Mouse (Mus musculus): ENCODE data around the gene Cmtm7.
"Not testable (repeated sequence)": the region's sequence is repeated elsewhere in the genome, so short reads cannot be mapped to it uniquely, and the experiment has no call there.

Gene Cmtm7

DNA sequence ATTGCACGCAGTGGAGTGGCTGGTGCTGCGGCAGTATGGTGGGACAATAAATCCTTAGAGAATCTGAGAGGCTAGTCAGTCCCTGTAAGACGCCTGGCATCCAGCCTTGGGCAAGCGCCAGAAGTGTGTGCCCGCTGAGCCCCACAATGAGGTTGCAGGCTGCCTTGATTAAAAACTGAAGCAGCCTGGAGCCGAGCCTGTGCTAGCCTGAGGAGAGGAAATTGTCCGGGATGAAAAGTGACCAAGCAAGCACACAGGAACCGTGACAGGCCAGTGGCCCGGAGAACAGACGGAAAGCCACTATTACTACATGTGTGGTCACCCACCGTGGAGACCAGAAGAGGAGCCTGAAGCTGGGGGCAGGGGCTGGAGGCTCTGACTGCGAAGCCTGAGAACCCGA lies 14.6 kb downstream of the Cmtm7 start:
- no peak for DNase-seq (ENCODE audit: low read depth, low spot score)

DNA sequence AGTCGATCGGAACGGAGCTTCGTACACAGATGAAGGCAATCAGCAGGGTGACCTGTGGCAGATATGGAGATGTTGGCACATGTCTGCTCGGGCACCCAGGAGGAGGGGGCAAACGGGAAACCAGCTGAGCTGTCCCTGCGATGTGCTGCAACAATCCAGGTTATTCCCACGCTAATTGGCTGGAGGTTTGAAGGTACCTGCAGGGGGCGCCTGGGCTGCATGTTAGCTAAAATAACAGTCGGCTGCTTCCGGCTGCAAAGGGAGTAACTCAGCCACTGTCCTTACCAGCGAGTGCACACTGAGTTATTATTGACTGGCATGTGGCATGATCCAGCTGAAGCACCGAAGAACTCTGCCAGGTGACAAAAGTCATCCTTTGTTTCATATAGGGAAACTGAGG lies 18.3 kb downstream of the Cmtm7 start:
- no peak for DNase-seq (ENCODE audit: low read depth, low spot score)

DNA sequence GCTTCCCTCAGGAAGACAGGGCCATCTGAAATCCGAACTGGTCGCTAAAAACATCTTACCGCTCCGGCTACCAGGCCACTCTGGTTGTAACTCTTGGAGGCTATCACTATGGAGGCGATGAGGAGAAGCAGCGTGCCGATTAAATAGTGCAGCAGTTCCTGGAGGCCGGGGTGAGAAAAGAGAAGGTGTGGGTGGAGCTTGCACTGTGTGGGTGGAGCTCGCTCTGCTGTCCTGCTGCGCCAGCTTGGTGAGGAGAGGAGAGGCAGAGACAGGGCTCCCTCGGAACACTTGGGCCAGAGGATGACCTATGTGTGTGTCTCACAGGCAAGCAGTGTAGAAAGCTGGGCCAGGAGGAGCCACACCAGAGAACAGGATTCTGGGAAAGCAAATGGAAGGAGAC lies 19.8 kb downstream of the Cmtm7 start:
- no peak for DNase-seq (ENCODE audit: low read depth, low spot score)

DNA sequence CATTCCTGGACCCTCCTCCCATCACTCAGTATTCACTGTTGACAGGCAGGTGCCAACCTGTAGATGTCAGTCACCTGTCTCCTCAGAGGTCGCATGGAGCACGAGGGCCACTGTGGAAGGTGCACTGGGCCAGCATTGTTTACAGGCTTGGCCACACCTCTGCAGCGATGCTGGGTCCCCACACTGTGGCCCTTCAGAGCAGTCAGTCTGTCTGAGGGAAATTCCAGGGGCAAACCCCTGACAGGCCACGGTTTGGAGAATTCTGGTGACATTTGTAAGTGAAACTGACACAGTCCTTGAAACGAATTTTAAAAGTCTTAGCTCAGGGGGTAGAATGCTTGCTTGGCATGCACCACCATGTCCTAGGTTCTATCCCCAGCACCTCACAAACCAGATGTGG lies 21.3 kb downstream of the Cmtm7 start:
- no peak for DNase-seq (ENCODE audit: low read depth, low spot score)

DNA sequence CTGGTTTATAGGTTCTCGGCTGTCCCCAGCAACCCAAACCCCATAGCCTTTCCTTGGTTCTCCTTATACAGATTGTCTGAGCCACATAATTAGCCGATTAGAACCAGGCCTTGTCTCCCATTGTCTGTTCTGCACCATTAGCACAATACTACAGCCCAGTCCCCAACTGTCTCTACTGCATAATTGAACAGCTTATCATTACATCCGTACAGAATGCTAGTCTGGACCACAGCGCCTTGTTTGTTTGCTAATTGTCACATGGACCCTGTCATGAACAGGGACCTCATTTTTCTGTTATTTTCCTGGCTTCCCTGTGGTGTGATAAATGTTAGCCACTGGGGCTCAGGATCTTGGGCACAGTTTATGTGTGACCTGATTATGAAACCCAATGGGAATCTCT lies 21.8 kb downstream of the Cmtm7 start:
- DNase-seq (ENCODE audit: low read depth, low spot score): no peak

DNA sequence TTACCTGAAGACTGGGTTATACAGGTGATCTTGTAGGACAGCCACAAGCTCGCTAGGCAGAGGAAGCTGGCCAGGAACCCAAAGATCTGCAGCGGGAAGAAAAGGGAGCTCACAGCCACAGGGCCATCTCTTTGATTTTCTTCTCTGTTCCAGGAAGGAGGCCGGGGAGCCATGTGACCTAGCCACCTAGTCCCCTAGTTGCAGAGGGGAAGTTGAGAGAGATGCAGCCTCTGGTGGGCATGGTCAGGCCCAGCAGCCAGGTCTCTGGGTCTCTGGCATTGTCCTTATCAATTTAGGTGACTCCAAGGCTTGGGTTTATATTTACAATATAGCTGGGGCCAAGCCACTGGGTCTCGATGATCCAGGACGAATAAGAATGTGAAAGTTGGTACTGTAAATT lies 22.9 kb downstream of the Cmtm7 start:
- DNase-seq (ENCODE audit: low read depth, low spot score): no peak

DNA sequence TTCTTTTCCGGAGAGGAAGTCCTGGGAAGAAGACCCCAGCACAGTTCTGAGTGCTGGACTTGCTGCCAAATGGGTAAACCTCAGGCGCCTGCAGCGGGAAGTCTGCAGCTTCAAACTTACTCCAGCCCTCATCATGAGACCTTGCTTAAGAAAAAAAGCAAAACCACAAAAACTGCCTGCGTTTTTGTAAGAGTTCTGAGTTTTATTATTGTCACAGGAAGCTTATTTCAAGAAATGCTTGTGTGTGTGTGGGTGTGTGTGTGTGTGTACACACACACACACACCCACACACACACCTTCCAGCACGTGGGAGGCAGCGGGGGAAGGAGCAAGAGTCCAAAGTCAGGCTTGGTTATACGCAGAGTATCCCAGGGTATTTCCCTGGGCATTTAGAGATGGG lies 23.4 kb downstream of the Cmtm7 start:
- no peak for DNase-seq (ENCODE audit: low read depth, low spot score)

DNA sequence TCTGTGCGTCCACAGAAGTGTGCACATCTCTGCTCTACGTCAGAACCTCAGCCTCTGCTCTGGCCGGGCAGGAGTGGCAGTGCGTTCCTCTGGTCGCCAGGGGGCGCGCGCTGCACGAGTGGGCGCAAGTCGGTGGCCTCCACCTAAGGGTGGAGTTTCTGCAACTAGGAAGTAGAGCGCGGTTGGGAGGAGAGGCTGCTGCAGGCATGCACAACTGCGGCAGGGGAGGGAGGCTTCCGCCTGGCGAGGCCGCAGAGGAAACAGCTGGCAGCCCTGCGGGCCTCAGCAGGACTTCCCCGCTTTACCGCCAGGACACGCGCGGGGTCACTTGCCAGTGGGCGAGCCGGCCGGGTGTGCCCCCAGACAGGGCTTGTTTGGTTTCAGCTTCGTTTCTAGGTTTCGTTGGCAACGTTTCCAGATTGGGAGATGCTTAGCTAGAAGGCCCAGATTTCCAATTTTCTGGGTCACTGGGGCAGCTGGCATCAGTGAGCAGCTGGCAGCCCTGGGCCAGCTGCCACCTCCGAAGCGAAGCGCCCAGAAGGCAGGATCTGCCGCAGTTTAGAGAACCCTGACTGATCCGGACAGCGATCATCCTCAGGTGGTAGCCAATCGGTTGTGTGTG lies 28.7 kb downstream of the Cmtm7 start:
- peak; percentile 81 for DNase-seq (ENCODE audit: low read depth, low spot score)

DNA sequence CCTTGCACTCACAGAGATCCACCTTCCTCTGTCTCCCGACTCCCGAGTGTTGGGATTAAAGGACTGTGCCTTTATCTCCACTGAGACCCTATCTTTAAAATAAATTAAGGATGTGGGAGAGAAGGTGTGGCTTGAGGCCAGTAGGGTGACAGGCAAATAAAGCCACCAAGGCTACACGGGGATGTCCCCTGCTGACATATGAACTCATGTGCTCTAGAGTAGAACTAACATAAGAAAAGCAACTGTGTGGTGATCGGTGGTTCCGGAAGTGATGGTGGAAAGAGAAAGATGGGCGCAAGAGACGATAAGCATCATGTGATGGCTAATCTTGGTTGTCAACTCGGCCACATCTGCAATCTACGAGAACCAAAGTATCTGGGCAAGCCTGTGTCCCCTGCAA lies 29.3 kb downstream of the Cmtm7 start:
- DNase-seq (ENCODE audit: low read depth, low spot score): no peak

DNA sequence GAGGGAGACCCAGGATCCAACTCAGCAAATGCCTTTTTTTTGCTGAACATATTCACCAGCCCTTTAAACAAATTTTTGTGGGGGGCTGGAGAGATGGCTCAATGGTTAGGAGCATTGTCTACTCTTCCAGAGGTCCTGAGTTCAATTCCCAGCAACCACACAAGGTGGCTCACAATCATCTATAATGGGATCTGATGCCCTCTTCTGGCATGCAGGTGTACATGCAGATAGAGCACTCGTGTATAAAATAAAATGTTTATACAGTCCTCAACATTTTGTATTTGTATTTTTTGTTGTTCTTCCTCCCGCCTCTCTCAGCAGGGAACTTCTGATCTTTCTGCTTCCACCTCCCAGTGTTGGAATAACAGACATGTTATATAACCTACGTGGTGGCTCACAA lies 30.1 kb downstream of the Cmtm7 start:
- no peak for DNase-seq (ENCODE audit: low read depth, low spot score)

DNA sequence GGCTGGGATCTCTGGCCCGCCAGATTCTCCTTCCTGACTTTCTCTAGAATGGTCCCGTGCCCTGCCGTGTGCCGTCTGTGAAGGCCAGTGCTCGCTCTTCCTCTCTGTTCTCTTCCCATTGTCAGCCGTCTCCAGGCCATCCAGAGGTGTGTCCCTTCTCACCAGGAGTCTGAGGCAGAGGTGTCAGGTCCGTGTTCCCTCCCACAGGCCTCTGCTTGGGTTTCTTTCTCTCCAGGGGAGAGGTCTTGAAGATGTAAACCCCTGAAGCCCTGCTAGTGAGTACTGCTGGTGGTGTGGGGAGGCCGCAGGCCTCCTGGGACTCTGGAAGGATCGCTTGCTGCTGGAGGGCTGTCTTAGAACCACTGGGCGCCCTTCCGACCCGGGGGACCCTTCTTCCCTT lies 34.2 kb downstream of the Cmtm7 start:
- DNase-seq (ENCODE audit: low read depth, low spot score): no peak

DNA sequence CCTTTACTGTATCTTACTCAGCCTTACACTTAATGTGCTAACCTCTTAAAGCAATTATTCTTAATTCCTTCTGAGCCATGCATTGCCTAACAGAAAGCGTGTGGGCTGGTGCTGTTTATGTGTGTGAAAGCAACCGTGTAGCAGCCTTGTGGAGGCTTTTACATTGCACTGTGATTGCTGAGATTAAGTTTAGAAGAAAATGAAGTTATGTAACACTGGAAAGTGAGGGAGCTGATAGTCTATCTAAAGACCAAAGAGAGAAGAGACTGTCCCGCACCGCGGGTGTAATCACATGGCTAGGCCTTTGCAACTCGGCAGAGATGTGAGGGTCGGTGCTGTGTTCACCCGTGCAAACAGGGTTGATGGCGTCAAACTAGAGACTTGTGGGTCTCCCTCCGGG lies 34.6 kb downstream of the Cmtm7 start:
- DNase-seq (ENCODE audit: low read depth, low spot score): no peak

DNA sequence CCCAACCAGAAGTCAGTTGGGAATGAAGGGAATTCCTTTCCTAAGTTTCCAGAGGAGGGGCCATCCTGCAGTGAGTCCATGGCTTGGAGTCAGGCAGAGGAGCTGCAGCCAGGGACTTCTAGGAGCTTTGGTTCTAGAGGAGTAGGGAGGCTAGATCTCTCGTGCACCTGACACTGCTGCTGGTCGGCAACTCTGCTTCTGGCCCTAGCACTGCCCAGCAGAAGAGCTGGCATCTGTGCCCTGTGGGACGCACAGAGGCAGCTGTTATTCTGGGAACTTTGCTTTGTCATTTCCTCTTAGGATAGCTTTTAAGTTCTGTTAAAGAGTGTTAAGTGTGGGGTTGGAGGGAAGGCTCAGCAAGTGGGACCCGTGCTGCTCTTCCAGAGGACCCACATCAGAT lies 36.0 kb downstream of the Cmtm7 start:
- no peak for DNase-seq (ENCODE audit: low read depth, low spot score)

DNA sequence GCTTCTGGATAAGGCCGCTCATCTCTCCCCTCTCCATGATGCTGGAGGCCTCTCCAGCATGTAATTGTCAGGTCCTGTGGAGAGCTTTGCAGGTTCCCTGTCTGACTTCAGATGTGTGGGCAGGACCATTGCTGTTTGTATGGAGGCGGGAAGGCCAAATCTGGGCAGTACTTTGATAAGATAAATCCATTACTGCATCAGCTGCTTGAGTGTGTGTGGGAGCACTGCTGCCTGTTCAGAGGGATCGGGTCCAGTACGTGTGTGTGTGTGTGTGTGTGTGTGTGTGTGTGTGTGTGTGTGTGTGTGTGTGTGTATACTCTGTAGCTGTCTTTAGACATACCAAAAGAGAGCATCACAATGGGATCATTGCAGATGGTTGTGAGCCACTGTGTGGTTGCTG lies 36.5 kb downstream of the Cmtm7 start:
- DNase-seq (ENCODE audit: low read depth, low spot score): no peak

DNA sequence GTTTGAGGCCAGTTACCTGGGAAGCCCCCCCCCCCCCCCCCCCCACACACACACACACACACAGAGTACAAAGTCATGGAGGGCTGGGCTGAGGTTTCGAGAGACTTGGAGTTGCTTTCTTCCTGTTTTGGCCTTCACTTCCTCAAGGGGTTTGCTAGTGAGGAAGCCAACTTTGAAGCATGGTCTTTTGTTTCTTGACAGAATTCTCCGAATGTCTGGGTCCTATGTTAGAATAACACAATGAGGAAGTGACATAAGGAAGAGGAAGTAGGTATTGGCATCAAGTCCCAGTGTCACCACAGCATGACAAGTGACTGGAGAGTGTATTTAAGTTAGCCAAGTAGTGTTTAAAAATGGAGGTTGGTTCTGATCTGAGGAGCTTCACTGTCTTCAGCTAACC lies 38.9 kb downstream of the Cmtm7 start:
- no peak for DNase-seq (ENCODE audit: low read depth, low spot score)

DNA sequence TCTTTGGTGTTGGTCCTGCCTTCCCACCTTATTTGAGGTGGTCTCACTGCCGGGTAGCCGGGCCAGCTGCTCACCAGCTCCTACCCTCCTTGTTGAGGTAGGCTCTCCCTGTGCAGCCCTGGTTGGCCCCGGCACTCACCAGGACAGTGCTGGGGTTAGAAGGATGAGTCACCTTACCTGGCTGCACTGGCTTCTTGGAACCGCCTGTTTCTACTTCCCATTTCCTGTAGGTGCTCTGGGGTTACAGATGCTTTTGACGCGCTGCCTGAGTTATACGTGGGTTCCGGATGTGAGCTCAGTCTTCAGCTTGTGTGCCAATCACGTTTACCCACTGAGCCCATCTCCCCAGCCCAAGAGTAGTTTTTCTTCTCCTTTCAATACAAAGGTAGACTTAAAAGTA lies 41.3 kb downstream of the Cmtm7 start:
- no peak for DNase-seq (ENCODE audit: low read depth, low spot score)

DNA sequence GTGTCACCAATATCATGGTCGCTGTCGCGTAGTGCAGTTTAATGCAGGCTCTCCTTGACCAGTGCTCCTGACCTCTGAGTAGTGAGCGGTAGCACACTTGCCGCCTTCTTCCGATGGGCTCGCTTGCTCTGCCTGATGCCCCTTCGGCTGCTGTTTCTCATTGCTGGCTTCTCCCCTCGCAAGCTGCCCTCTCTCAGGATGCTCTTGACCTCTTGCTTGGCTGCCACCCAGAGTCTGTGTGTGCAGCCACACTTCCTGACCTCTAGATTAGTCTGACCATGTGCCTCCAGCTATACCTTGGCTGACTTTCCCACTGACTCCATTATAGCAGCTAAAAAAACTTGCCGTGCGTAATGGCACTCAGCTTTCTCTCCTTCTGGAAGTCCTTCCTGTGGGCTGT lies 45.2 kb downstream of the Cmtm7 start:
- no peak for DNase-seq (ENCODE audit: low read depth, low spot score)

DNA sequence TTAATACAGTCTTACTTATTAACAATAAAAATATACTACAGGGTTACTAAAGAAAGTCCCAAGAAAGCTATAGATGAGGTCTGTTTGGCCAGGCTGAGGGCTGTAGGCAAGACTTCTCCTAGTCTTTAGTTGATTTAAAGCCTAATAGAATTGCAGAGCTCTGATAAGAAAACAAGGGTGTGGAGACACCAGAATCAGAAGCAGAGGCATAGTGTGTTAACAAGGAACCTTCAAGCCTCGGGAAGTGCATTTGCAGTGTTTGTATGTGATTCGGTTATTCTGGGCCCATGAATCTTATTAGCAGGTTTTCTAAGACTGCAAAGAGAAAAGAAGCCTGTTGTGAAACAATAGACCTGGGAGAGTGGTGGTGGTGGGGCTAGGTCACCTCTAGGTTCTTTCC lies 48.4 kb downstream of the Cmtm7 start:
- no peak for DNase-seq (ENCODE audit: low read depth, low spot score)

DNA sequence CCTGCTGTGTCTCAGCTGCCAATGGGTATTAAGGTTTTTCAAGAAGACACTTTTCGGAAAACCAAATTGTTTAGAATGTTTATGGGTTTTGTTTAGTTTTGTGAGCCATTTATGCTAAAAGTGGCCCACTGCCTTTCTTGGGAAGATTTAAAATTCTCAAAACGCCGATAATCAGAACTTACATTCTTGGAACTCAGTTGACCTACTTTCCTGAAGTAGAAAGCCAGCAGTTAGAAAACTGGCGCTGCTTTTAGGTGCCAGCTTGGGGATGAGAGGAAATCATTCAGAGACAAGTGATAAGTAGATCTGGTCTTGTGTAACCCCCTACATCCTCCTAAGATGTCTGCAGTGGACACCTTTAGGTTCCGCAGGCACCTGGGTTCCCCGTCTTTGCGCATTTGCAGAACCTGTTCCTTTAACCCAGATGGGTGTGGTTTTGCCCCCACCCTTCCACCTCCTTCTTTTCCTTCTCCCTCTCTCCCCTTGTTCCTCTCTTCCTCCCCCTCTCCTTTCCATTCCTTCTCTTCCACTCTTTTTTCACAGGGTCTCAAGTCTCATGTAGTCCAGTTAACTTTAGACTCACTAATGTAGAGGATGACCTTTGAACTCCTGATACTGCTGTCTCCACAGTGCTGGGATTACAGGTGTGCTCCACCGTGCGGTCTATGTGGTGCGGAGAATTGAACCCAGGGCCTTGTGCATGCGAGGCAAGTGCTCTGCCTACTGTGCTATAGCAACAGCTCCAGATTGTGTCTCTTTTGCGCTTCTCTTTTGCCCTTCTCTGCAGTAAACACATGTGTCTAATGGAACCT lies 49.6 kb downstream of the Cmtm7 start:
- no peak for DNase-seq (ENCODE audit: low read depth, low spot score)

DNA sequence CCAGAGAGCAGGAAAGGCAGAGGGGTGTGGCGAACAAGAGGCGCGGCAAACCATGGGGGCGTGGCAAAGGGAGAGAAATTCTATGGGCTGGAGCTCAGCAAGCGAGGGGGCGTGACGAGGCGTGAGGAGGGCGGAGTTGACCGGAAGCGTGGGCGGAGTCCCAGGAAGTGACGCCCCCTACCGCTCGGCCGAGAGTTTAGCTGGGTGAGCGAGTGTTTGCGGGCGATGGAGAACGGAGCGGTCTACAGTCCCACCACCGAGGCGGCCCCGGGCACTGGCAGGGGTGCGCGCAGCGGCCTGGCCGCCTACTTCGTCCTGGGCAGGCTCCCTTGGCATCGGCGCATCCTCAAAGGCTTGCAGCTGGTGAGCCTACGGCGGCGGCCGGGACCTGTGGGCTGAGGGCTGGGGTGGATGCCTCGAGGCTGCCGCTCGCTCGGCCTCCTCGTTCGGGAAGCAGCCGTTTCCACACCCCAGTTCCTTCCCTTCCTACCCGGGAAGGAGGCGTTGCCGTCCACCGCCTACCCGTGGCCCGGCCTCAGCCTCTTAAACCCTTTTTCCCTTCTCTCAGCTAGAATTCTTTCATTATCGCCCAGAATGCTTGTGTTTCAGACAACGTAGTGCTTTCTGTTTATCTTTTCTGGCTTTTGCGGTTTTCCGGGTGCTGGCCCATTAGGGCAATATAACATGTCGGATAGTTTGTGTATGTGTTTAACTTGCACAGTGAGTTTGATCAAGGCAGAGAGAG lies 50.5 kb downstream of the Cmtm7 start, which contains the start of gene Cmtm6:
Gene Cmtm6 (plus strand): TSS at position 106 of the 745 bp plus-strand sequence.
- DNase-seq (ENCODE audit: low read depth, low spot score): peak; percentile 88

DNA sequence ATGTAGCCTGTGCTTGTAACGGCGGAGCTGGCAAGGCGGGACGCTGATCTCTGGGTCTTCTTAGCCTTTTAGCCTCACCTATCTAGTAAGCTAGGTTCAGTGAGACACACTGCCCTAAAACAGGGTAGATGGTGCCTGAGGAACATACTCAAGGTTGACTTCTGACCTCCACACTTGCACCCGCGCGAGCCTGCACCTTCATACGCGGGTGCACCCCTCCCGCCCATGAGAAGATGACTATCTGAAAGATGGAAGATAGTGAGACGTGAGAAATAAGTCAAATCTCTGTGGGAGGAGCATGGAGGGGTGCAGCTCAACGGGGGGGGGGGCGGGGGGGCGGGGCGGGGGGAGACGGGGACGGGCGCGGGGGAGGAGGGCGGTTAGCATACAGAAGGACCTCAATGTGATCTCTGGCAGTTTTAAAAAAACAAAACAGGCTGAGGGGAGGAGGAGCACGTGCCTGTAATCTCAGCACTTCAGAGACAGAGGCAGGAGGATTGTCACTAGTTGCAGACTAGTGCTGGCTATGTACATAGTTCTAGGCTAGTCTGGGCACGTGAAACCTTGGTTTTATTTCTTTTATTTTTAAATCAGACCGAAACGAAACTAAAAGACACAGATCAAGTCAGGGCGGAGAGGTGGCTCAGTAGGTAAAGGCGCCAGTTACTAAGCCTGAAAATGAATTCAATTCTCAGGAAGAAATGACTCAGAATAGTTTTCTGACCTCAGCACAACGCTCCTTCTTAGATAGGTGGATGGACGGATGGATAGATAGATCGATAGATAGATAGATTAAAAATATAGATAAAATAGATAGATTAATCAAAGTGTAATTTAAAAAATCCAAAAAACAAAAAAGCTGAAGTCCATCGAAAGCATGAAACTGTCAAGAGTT lies 51.5 kb downstream of the Cmtm7 start:
- no peak for DNase-seq (ENCODE audit: low read depth, low spot score)

DNA sequence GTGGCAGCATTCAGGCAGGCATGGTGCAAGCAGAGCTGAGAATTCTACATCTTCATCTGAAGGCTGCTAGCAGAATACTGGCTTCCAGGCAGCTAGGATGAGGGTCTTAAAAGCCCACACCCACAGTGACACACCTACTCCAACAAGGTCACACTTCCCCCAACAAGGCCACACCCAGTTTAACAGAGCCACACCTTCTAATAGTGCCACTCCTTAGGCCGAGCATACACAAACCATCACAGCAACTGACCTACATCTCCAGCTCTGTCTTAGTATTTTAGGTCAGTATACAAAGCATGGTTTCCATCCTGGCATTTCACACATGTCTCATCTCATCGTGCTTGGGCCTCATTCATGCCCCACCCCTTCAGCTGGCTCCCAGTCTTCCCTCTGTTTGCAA lies 53.2 kb downstream of the Cmtm7 start:
- DNase-seq (ENCODE audit: low read depth, low spot score): not testable (repeated sequence)

Data from embryo, embryonic 11.5 days (tissue).